Mouse (Mus musculus): ENCODE measurements at regions not wholly inside any gene's neighbourhood (a gene's known extent, or its start where the extent isn't known, plus 50 kb on each side); places are given as distances from the start of the nearest gene placed in this dataset.

- ATAC-seq (ENCODE audit: low FRiP score, low TSS enrichment) (no peak), DNase-seq (no peak)
- WGBS, result 79% methylated on average over 5 of the region's 5 CpGs
- no peak overlapping the region for H3K4me3 ChIP-seq (replicated peaks; ENCODE audit: low read depth, low read length)
- no peaks in the 10 kb centered on the region for H3K4me1 ChIP-seq (ENCODE audit: control insufficient read depth, insufficient read depth, low read length)
- H3K9me3 ChIP-seq (ENCODE audit: control insufficient read depth, low read length), result no peaks in the 10 kb centered on the region
- no peak overlapping the region for H3K27ac ChIP-seq (replicated peaks; ENCODE audit: low read depth, low read length)
- no peak overlapping the region for H3K4me2 ChIP-seq (ENCODE audit: low read length)
- no peaks in the 10 kb centered on the region for H3K27me3 ChIP-seq (ENCODE audit: control insufficient read depth, insufficient read depth, low read length)
- H3K9ac ChIP-seq (replicated peaks; ENCODE audit: low read length), result no peak overlapping the region
- no peaks in the 10 kb centered on the region for H3K36me3 ChIP-seq (ENCODE audit: control insufficient read depth, insufficient read depth, low read length)
Observed at GRCm38 (mm10) chr16:86741236-86741635, 612.7 kb upstream of the N6amt1 start.

DNA sequence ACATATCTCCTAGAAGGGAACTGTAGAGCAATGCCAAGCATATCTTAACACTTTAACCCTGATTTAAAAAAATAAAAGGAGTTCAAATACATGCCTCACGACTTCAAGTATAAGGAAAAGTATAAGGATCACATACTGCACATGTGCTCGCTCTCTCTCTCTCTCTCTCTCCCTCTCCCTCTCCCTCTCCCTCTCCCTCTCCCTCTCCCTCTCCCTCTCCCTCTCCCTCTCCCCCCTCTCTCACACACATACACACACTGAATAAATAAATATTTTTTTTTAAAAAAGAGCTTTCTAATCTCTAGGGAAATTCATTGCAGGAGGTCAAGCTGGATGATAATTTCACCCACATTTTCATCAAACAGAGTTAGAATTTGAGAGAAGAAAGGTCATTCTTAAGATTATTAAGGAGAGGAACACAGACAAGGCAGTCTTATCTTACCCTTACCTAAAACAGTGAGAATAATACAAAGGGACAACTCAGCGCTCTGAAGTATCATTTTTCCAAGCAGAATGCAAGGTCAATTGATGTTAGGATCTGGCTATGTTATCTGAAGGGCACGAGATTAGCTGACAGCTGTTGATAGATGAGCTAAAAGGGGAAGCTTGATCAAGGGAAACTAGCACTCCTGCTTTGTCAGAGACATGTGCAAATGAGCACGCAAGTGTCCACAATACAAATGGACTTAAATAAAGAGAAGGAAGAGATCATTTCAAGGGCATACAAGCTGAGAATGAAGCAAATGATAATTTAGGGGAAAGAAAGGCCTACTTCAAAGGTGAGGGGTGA is 634.8 kb upstream of the N6amt1 start:
- ATAC-seq (ENCODE audit: low FRiP score, low TSS enrichment), result no peak
- peak; percentile 2 for DNase-seq
- WGBS, result 72% methylated on average over 5 of the region's 5 CpGs
- Histone ChIP-seq H3K4me2 (ENCODE audit: low read length) (no peak overlapping the region), H3K27me3 (ENCODE audit: control insufficient read depth, insufficient read depth, low read length) (no peaks in the 10 kb centered on the region), H3K27ac (replicated peaks; ENCODE audit: low read depth, low read length) (no peak overlapping the region), H3K9me3 (ENCODE audit: control insufficient read depth, low read length) (no peaks in the 10 kb centered on the region), H3K36me3 (ENCODE audit: control insufficient read depth, insufficient read depth, low read length) (no peaks in the 10 kb centered on the region), H3K4me3 (replicated peaks; ENCODE audit: low read depth, low read length) (no peak overlapping the region), H3K9ac (replicated peaks; ENCODE audit: low read length) (no peak overlapping the region), H3K4me1 (ENCODE audit: control insufficient read depth, insufficient read depth, low read length) (no peaks in the 10 kb centered on the region)

DNA sequence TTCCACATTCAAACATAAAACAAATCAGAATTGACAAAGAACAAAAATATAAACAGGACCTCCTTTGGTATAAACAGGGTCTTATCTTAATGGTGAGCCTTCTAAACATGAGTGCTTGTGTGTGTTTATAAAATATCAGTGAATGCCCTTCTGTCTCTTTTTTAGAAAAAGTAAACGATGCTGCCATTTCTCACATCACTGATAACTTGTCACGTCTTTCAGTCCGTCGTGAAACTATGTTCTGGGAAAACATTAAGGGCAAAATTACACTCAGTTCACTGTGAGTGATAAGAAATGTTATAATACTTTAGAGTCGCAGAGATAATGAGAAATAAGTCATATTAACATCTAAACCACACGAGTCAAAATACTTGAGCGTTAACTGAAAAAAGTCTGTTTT is 635.6 kb upstream of the N6amt1 start:
- Histone ChIP-seq H3K9me3 (ENCODE audit: control insufficient read depth, low read length) (no peaks in the 10 kb centered on the region), H3K4me3 (replicated peaks; ENCODE audit: low read depth, low read length) (no peak overlapping the region), H3K4me2 (ENCODE audit: low read length) (no peak overlapping the region), H3K4me1 (ENCODE audit: control insufficient read depth, insufficient read depth, low read length) (no peaks in the 10 kb centered on the region), H3K9ac (replicated peaks; ENCODE audit: low read length) (no peak overlapping the region), H3K27me3 (ENCODE audit: control insufficient read depth, insufficient read depth, low read length) (no peaks in the 10 kb centered on the region), H3K36me3 (ENCODE audit: control insufficient read depth, insufficient read depth, low read length) (no peaks in the 10 kb centered on the region), H3K27ac (replicated peaks; ENCODE audit: low read depth, low read length) (no peak overlapping the region)
- DNase-seq (no peak), ATAC-seq (ENCODE audit: low FRiP score, low TSS enrichment) (no peak)
- 91% methylated on average over 7 of the region's 7 CpGs for WGBS

DNA sequence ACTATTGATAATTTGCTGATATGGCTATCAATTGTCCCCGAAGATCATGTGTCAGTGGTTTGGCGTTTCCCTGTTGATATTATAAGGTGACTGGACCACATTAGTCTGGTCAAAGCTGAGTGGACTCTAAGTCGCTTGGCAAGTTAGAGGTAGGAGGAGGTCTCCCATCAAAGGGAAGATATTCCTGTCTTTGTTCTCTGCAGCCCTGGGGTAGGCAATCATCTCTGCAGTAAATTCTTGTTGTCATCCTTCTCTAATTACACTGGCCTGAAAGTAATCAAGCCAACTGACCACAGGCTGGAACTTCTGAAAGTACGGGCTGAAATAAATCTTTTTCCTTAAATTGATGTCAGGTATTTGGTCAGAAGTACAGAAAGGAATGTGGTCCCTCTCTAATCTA is 652.3 kb upstream of the N6amt1 start:
- no peaks in the 10 kb centered on the region for H3K9me3 ChIP-seq (ENCODE audit: control insufficient read depth, low read length)
- no peak overlapping the region for H3K9ac ChIP-seq (replicated peaks; ENCODE audit: low read length)
- no peak overlapping the region for H3K4me2 ChIP-seq (ENCODE audit: low read length)
- H3K27me3 ChIP-seq (ENCODE audit: control insufficient read depth, insufficient read depth, low read length), result no peaks in the 10 kb centered on the region
- H3K4me1 ChIP-seq (ENCODE audit: control insufficient read depth, insufficient read depth, low read length), result no peaks in the 10 kb centered on the region
- ATAC-seq (ENCODE audit: low FRiP score, low TSS enrichment), result no peak
- no peak overlapping the region for H3K27ac ChIP-seq (replicated peaks; ENCODE audit: low read depth, low read length)
- H3K4me3 ChIP-seq (replicated peaks; ENCODE audit: low read depth, low read length), result no peak overlapping the region
- 85% methylated on average over 4 of the region's 4 CpGs for WGBS
- no peak for DNase-seq
- no peaks in the 10 kb centered on the region for H3K36me3 ChIP-seq (ENCODE audit: control insufficient read depth, insufficient read depth, low read length)

DNA sequence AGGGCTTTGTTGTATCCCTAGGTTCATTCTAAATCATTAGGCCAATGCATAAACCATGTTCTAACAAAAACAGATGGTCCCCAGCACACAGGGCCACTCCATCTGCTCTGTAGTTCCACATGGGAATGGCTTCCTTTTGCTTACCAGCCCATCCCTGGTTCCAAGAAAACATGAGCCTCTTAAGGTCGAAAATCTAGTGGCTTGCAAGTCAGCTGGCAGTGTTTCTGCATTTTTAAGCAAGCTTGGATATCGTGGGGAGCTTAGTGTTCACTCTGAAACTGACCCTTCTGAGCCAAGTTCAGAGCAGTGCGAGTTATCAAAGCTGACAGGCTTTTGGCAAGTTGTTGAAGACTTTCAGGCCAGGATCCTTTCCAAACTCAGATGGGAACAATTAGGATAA is 659.5 kb upstream of the N6amt1 start:
- Histone ChIP-seq H3K27ac (replicated peaks; ENCODE audit: low read depth, low read length) (no peak overlapping the region), H3K9ac (replicated peaks; ENCODE audit: low read length) (no peak overlapping the region), H3K4me1 (ENCODE audit: control insufficient read depth, insufficient read depth, low read length) (no peaks in the 10 kb centered on the region), H3K4me3 (replicated peaks; ENCODE audit: low read depth, low read length) (no peak overlapping the region), H3K4me2 (ENCODE audit: low read length) (no peak overlapping the region), H3K27me3 (ENCODE audit: control insufficient read depth, insufficient read depth, low read length) (no peaks in the 10 kb centered on the region), H3K9me3 (ENCODE audit: control insufficient read depth, low read length) (no peaks in the 10 kb centered on the region), H3K36me3 (ENCODE audit: control insufficient read depth, insufficient read depth, low read length) (no peaks in the 10 kb centered on the region)
- WGBS, result 48% methylated on average over 3 of the region's 3 CpGs
- DNase-seq (peak; percentile 43), ATAC-seq (ENCODE audit: low FRiP score, low TSS enrichment) (peak; percentile 31; the same call in 1 of the 2 replicates)

- DNase-seq, result no peak
- no peak for ATAC-seq (ENCODE audit: low FRiP score, low TSS enrichment)
- Histone ChIP-seq H3K27ac (replicated peaks; ENCODE audit: low read depth, low read length) (no peak overlapping the region), H3K4me3 (replicated peaks; ENCODE audit: low read depth, low read length) (no peak overlapping the region), H3K4me1 (ENCODE audit: control insufficient read depth, insufficient read depth, low read length) (no peaks in the 10 kb centered on the region), H3K9me3 (ENCODE audit: control insufficient read depth, low read length) (no peaks in the 10 kb centered on the region), H3K36me3 (ENCODE audit: control insufficient read depth, insufficient read depth, low read length) (no peaks in the 10 kb centered on the region), H3K9ac (replicated peaks; ENCODE audit: low read length) (no peak overlapping the region), H3K4me2 (ENCODE audit: low read length) (no peak overlapping the region), H3K27me3 (ENCODE audit: control insufficient read depth, insufficient read depth, low read length) (no peaks in the 10 kb centered on the region)
- 65% methylated on average over 3 of the region's 3 CpGs for WGBS
Observed at GRCm38 (mm10) chr16:86659154-86659553, 694.8 kb upstream of the N6amt1 start.

DNA sequence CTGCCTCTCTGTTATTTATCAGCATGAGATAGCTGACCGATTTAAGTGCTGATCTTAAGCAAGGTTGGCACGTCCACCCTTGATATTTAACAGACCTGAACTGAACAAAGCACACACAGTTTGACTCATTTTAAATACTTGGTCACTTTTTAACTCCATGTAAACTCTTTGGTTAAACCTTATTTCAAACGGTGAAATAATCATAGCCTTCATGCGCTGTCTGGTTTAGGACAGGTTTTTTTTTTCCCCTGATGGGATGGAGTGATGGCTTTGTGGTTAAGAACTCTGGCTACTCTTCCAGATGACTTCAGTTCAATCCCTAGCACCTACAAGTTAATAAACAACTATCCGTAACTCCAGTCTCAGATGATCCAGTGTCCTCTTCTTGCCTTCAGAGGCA is 706.7 kb upstream of the N6amt1 start:
- no peaks in the 10 kb centered on the region for H3K9me3 ChIP-seq (ENCODE audit: control insufficient read depth, low read length)
- no peaks in the 10 kb centered on the region for H3K4me1 ChIP-seq (ENCODE audit: control insufficient read depth, insufficient read depth, low read length)
- ATAC-seq (ENCODE audit: low FRiP score, low TSS enrichment), result no peak
- no peak overlapping the region for H3K4me2 ChIP-seq (ENCODE audit: low read length)
- no peak overlapping the region for H3K9ac ChIP-seq (replicated peaks; ENCODE audit: low read length)
- WGBS, result 88% methylated on average over 5 of the region's 5 CpGs
- H3K36me3 ChIP-seq (ENCODE audit: control insufficient read depth, insufficient read depth, low read length), result no peaks in the 10 kb centered on the region
- DNase-seq, result no peak
- no peaks in the 10 kb centered on the region for H3K27me3 ChIP-seq (ENCODE audit: control insufficient read depth, insufficient read depth, low read length)
- no peak overlapping the region for H3K4me3 ChIP-seq (replicated peaks; ENCODE audit: low read depth, low read length)
- H3K27ac ChIP-seq (replicated peaks; ENCODE audit: low read depth, low read length), result no peak overlapping the region

DNA sequence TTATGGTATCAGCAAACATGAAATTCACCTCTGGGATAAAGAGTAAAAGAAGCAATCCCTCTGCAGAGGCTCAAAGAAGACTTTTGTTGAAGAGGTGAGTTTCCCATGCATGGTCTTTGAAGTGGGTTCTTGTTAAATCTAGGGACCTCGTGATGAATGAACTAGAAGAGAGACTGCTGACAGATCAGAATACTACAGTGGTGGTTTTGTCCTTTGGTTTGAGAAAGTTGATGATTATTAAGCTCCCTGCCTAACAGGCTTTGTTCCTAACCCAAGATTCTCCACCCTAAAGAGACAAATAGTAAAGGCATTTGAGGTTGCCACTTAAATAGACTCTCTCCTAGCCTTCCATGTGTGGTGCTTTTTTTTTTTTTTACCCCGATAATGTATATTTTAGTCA is 707.2 kb upstream of the N6amt1 start:
- 80% methylated on average over 2 of the region's 2 CpGs for WGBS
- Histone ChIP-seq H3K27me3 (ENCODE audit: control insufficient read depth, insufficient read depth, low read length) (no peaks in the 10 kb centered on the region), H3K27ac (replicated peaks; ENCODE audit: low read depth, low read length) (no peak overlapping the region), H3K4me3 (replicated peaks; ENCODE audit: low read depth, low read length) (no peak overlapping the region), H3K4me1 (ENCODE audit: control insufficient read depth, insufficient read depth, low read length) (no peaks in the 10 kb centered on the region), H3K9ac (replicated peaks; ENCODE audit: low read length) (no peak overlapping the region), H3K9me3 (ENCODE audit: control insufficient read depth, low read length) (no peaks in the 10 kb centered on the region), H3K36me3 (ENCODE audit: control insufficient read depth, insufficient read depth, low read length) (no peaks in the 10 kb centered on the region), H3K4me2 (ENCODE audit: low read length) (no peak overlapping the region)
- no peak for ATAC-seq (ENCODE audit: low FRiP score, low TSS enrichment)
- no peak for DNase-seq

DNA sequence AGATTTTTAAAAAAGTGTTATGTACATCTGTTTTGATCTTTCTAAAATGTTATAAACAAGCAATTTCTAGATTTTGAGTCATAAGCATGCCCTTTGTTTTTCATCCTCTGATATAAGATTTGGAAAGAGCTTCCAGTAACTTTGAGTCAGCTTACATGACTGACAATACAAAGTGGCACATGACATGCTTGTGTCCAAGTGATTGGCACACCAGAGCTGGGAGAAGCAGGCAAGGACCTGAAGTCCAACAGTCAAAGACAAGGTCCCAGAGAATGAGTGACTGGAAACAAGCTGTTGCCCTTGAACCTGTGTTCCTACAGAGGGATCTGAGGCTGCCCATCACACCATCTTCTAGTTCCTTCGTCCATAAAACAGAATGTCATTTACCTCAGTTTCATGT is 708.5 kb upstream of the N6amt1 start:
- no peak for DNase-seq
- H3K36me3 ChIP-seq (ENCODE audit: control insufficient read depth, insufficient read depth, low read length), result no peaks in the 10 kb centered on the region
- no peak for ATAC-seq (ENCODE audit: low FRiP score, low TSS enrichment)
- no peak overlapping the region for H3K27ac ChIP-seq (replicated peaks; ENCODE audit: low read depth, low read length)
- no peaks in the 10 kb centered on the region for H3K4me1 ChIP-seq (ENCODE audit: control insufficient read depth, insufficient read depth, low read length)
- H3K9ac ChIP-seq (replicated peaks; ENCODE audit: low read length), result no peak overlapping the region
- no peaks in the 10 kb centered on the region for H3K9me3 ChIP-seq (ENCODE audit: control insufficient read depth, low read length)
- no peak overlapping the region for H3K4me3 ChIP-seq (replicated peaks; ENCODE audit: low read depth, low read length)
- H3K4me2 ChIP-seq (ENCODE audit: low read length), result no peak overlapping the region
- 87% methylated on average over 1 of the region's 1 CpGs for WGBS
- no peaks in the 10 kb centered on the region for H3K27me3 ChIP-seq (ENCODE audit: control insufficient read depth, insufficient read depth, low read length)
